Mouse (Mus musculus): Measurements from ENCODE around the gene Lmx1a.

The Lmx1a gene

DNA sequence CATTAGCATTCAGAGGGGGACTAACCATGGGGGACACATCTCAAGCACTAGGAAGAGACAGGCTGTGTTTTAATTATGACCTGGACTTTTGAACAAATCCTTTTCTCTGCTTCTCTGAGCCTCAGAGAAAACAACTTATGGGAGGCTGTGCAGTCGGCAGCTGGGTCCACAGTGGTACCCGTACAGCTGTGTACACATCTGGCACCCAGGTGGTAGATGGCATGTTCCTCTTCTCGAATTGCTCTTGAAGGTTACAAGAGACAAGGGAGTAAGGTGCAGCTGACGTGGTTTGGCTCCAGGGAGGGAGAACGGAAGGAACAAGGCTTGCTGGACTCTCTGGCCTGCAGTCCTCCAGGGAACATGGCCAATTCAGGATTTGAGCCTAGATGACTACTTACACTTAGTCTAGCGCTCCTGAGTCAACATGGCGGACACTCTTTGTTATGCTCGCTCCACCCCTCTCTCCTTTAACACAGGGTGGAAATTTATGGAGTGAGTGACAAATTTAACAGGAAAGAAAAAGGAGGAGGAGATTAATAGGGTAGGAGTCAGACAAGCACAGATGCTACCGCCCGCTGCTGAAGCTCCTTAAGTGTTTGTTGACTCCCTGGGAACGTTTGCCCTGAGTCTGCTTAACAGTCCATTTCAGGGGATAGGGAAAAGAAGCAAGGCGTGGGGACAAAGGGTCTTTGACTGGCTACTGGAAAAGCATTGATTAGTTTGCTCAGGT, 99.8 kb downstream of the Lmx1a start:
- DNase-seq = no peak

DNA sequence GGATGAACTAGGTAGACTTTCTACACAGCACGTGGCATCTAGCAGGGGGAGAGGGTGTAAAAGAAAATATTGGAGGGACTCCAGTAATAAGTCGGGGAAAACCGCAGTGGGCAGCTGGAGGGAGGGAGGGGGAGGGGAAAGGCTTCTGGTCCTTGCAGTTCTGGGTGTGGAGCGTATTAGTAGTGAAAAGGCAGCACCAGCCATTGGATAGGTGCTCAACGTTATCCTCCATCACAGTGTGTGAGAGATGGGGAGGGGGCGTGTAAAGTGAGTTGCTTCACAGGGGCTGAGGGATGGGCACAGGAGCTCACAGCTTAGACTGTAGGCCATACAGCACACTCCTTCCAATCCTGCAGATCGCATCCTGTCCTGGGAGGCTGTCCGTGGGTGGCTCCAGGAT, 100.4 kb downstream of the Lmx1a start:
- DNase-seq = no peak

DNA sequence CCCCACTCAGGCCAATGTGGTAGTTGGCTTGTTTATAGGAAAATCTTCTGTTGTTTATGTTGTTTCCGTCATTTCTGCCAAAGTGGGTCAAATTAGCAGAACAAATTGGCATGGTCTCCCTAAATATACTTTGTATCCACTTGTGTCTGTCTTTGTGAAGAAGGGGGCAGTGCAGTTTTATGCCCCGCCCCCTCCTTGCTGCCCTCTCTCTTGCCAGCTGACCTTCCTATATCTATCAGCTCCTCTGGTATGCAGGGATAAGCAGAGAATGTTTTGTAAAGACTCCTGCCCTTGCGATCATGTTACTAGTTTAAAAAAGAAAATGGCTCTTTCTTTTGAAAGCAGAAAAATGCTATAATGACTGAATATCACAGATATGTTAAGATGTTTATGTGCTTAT, 101.7 kb downstream of the Lmx1a start:
- no peak for DNase-seq

DNA sequence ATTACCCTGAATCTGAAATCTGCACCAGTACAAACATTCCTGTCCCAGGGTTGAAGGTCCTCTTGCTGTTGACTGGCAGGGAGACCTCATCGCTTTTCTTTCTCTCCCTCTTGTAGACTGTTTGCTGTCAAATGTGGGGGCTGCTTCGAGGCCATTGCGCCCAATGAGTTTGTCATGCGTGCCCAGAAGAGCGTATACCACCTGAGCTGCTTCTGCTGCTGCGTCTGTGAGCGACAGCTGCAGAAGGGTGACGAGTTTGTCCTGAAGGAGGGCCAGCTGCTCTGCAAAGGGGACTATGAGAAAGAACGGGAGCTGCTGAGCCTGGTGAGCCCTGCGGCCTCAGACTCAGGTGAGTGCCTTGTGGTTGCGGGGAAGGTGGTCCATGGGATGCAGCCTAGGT, 102.2 kb downstream of the Lmx1a start:
- no peak for DNase-seq

DNA sequence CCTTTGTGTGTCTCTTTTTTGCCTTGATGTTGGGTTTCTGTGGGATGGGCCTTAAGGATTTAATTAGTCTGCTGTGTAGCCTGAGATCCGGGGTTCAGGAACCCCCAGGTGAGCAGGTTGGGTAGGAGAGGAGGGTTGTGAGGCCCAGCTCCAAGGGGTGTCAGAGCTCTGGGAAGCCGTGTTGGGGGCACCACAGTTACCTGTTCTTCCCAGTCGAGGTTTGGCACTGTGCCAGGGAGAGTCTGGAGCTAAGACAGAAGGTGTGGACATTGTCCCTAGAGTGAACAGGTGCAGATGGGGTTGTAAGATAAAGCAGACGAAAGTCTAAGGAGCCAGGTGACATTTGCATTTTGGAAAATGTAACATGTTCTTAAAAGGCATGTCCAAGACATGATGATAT, 112.9 kb downstream of the Lmx1a start:
- DNase-seq = no peak

DNA sequence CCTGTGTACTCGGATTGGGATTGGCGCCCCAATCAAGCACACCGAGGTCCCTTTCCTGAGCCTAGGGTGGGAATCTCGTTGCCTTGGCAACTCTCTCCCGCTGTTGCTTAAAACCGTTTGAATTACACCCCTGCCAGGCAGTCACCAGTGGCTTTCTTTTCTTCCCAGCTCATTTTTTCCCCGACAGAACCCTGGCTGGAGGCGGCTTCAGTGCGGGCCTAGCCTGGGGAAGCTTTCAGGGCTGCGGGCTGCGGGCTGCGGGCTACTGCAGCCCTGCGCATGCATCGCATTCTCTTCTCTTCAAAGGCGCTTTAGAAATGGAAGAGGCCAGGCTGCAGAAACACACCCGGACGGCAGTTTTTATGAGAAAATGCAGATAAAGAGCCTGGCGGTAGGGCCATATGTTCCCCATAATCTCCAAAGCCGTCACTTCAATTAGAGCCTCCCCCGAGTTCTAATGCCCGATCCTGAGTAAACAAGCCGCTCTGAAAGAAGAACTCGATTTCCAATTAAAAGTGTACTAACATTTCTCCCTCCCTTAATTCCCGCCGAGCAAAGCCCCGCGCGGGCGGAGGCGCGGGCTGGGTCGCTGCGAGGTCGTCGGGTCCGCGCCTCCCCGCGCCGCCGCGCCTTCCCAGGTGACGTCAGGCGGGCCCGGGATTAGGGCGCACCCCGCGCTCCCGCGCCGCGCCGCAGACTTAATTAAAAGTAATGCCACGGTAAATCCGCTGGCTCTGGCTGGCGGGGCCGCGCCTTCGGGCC, 113.7 kb downstream of the Lmx1a start:
- no peak for DNase-seq

DNA sequence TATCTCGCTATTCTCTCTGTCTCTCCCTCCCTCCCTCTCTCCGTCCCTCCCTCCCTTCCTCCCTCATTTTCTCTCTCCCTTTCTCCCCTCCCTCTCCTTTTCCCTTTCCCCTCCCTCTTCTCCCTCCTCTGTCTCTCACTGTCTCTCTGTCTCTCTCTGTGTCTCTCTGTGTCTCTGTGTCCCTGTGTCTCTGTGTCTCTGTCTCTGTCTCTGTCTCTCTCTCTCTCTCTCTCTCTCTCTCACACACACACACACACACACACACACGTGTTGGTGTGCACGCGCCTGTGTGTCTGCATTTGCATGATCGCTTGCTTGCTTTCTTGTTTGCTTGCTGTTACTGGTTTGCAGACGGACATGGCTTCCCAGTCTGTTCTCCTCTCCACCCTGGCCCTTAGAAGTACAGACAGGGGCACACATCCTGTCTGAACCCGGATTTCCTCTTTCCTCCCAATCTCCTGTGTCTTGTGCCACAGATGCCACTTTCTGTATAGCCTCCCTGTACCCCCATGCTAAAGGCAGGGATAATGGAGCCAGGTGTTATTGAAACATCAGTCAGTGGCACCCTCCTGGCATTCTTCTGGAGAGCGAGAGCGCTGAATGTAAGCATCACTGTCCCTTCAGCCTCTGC, 114.4 kb downstream of the Lmx1a start:
- no peak for DNase-seq

DNA sequence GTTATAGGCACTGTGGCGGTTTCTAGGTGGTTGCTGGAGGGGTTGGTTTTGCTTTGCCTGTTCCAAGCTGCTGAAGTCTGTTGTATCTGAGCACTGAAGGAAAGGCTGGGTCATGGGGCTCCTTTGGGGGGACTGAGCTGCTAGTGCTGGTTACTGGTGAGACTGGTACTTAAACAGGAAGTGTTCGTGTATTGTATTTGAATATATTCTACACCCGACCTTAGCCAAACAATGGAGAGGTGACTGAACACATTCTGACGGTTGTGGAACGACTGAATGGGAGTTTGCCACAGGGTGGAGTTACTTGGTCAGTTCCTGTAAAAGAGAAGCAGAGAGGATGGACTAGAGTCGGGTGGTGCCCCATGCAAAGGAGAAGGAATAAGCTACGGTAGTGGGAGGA, 115.8 kb downstream of the Lmx1a start:
- DNase-seq = no peak

DNA sequence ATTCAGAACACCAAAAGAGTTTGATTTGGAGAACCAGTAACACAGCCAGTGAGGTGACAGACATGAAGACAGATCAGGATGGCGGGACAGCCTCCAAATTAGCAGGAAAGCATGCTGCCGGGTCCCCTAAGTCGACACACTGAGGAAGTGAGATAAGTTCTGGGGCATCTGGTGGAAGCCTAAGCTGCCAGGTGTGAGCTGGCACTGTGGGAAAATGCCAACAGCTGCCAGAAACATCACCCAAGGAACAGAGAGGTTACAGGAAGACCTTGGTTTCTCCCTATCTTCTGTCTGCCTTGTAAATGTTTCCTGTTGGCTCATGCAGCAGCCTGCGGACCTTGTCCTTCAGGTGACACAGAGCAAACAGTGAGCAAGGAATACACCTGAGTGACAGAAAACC, 122.1 kb downstream of the Lmx1a start:
- no peak for DNase-seq

DNA sequence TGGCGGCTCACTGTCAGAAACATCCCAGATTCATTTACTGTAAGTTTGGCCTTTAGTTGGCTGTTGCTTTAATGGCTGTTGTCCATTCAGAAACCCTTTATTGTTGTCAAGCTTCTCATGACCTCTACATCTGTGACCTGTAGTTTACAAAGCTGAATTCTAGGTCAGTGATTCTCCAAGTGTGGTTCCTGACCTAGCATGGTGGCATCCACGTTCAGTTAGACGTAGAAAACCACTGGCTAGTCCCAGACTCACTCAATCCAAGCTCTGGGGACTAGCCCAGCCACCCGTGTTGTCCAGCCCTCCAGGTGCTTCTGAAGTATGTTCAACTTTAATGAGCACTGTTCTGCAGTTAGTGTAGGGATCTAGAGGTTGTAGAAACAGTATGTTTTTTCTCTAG, 126.1 kb downstream of the Lmx1a start:
- no peak for DNase-seq

DNA sequence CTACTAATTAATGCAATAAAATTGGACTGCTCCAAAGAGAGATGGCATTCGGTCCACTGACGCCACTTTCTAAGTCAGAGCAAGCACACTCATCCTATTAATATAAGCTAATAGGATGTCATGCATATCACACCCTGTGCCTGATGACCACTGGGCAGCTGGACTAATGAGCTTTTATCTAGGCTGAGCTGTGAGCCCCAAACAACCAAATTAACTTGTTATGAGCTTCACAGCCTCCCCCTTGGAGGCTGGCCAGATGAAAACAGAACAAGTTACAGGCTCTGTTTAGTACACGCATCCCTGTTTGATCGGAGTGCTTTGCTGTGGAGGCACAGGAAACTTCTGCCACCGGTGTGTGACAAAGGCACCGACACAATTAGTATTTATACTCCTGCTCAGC, 128.0 kb downstream of the Lmx1a start:
- DNase-seq = no peak

DNA sequence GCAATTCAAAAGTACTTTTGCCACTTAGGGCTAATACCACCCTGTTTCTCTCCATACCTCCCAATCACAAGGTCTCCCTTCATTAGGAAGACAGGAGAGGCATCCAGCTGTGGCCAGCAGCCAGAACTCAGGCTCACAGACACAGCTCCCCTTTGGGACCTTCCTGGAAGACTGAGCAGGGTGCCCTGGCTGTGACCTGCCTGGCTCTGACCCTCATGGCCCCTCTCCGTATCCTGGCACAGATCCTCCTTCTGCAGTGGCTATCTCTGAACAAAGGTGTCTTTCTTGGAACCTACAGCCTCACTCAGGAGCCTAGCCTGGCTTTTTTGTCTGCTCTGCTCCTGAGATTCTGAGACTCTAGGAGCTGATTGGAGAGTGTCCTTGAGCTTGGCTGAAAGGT, 128.6 kb downstream of the Lmx1a start:
- no peak for DNase-seq

DNA sequence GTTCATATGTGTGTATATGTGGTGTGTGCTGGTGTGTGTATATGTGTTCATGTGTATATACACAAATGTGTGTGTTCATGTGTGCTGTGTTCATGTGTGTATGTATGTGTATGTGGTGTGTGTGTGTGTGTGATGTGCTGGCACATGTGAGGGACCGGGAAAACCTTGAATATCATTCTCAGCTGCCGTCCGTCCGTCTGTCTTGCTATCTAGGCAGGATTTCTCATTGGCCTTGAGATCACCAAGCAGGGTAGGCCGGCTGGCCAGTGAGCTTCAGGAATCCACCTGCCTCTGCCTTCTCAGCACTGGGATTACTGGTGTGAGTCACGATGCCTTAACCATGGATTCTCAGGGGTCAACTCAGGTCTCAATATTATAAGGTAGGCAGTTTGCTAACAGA, 131.0 kb downstream of the Lmx1a start:
- no peak for DNase-seq

DNA sequence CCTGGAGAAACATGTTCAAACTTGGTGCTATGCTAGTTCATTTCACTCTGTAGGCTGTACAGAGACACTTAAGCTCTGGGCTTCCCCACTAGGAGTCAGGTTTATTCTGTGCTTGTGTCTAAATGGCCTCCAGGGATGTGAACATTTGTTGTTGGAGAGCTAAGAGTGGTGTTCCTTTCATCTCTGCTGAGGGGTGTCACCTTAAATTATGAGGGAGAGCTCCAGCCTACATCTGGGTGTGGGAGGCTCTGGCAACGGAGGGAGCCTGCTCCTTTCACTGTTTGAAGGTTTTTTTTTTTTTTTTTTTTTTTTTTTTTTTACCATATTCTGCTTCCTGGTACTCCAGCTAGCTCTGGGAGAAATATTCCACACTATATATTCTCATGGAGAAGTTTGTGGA, 132.1 kb downstream of the Lmx1a start:
- DNase-seq = no peak

DNA sequence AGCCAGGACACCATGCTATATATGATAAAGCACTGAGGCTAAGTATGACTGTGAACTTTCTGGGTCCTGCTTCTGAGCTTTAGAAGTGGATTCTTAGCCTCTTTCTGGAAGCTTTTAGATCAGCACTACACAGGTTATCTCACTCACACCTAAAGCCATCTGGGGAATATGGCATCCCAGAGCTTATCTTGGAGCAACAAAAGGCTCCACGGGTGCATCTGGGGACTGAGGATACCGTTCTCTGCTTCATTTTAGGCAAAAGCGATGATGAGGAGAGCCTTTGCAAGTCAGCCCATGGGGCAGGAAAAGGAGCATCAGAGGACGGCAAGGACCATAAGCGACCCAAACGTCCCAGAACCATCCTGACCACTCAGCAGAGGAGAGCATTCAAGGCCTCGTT, 141.3 kb downstream of the Lmx1a start:
- DNase-seq = no peak

DNA sequence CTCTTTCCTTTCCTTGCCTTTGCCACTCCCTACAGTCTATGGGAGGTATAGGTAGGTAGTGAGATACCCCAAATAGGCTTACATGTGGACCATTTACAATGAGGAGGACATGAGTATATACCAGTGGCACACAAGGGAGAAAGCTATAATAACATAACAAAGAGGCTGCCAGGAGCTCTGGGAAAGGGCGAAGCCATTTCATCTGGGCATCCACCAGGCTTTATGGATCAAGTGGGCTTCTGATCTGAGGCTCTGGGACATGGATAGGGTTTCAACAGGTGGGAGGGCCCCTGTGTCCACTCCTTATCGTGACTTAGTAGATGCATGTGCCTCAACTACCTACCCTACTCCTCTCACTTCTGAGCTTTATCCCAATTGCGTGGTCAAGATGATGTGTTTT, 142.6 kb downstream of the Lmx1a start:
- no peak for DNase-seq

DNA sequence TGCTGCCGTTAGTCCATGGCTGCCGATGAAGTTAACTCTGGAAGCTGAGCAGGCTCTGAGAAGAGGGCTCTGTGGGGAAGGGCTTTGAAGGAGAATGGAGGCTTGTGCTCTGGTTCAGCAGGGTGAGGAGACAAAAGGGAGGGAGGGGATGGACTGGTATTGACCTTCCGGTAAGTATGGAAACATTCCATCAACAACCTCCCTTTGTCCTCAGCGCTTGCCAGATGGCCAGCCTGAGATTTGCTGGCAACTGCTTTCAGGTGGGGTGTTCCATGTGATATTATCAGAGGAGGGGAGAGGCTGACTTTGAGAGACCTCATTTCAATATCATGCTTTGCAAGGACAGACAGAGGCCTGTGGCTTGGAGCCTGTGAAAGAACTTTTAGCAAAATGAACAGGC, 165.8 kb downstream of the Lmx1a start:
- no peak for DNase-seq

DNA sequence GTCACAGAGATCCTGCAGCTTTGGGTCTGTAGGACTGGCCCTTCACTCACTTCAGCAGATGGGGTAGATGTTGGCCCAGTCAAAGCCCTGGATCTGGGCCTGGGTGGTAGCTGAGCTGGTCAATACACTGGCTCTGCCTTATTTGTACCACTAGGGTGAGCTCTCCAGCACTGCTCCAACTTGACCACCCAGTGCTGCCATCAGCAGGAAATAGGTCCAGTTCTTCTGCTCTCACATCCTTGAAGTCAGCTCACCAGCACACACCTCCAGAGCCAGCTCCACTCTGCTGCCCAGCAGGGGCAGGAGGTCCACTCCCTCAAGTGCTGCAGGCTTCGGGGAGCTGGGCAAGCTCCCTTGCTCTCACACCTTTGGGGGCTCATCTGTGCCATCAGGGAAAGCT, 183.0 kb downstream of the Lmx1a start:
- DNase-seq = no peak

DNA sequence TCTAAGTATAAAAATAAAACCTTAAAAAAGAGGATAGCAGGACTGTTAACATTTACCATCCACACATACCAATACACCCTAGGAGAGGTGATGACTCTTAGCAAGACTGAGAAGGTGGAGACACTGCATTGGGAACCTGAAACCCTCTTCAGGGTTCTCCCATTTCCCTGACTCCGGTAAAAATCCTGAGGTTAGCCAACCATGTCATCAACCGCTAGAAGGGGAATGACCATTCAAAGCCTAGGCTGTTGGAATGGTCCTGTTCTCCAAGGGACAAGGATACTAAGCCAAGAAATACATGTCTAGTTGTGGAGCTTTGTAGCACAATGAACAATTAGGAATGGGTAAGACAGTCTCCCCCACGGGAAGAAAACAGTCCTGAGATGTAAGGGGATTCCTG, 185.1 kb downstream of the Lmx1a start:
- DNase-seq = no peak

DNA sequence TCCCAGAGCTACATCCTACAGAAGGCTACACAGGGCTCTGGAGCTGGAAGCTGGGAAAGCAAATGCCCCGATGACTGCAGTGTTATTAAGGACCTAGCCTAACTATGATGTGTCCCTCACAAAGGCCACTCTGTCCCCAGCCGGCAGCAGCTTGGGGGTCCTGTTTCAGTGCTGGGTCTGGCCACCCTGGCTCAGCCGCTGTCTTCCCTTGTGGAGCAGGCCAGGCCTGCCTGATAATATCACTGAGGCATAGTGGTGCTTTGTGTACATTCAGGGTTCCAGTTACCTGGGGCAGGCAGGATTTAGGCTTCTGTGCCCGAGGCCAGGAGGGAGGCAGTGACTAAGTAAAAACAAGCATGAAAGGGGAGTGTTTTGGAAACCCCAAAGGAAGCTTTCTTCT, 188.9 kb downstream of the Lmx1a start:
- DNase-seq = no peak

DNA sequence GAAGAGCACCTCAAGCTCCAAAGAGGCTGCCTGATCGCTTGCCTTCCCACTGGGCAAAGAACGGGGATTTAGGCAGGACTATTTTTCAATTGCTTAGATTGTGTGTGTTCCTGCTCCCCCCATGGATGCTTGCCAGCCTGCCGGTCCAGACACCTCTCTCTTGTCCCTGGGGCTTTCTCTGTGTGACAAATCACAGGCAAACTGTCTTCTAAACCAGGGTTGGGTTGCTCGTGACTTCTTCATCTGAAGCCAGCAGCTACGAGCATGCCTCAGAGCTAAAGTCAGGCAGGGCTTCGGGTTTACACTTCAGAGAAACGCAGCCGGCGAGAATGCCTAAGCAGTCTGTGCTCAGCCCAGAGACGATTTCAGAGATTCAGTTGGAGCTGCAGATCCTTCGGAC, 189.3 kb downstream of the Lmx1a start:
- DNase-seq = no peak

DNA sequence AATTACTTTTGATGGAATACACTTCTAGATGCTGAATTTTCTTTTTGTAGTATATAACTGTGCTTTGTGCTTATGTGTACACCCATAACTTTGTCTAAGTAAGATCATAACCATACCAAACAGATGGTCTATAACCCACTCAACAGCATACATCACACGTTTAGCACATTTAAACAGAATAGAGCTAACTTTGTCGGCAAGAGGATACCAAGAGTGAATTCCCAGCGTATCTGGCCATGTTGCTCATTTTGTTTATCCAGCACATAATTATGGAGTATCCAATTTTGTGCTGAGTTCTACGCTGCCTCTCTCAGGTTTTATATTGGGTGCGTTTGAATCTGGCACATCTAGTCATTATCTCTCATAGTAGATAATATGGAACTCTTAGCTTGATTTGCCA, 196.7 kb downstream of the Lmx1a start:
- DNase-seq = no peak

DNA sequence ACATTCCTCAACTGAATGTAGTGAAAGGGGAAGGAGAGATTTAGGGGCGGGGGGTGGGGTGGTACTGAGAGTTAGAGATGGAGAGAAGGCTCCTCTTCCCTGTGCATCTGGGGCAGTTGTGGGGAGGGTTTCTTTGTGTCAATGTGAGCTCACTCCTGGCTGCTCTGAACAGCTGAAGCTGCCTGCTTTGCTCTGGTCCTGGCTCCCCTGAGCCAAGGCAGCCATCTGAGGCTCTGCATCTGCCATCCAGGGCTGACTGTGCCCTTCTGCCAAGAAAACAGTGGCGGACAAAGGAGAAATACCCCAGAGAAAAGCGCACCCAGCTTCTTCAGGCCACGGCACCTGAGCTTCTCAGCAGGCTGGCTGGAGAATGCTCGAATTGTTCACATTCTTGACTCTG, 199.1 kb downstream of the Lmx1a start:
- no peak for DNase-seq

DNA sequence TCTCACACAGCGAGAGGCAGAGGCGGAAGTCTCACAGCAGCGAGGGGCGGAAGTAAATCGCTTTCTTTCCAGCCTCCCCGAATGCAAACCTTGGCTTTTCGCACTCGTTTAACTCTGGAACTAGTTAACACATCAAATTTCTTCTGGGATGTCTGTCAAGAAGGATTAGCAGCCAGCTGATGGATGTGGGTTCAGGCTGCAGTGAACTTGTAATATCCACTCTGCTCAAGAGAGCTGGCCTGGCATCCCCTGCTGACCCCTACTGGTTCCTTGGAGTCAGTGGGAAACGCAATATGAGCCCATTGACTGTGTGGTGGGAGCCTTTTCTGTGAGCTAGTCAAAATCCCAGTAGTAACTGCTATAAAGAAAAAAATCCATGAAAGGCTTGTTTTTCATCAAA, 199.8 kb downstream of the Lmx1a start:
- peak; percentile 3 for DNase-seq
